Mouse (Mus musculus): ENCODE data around the gene Gm10945. TPM values are rescaled to one million over a fixed set of nuclear protein-coding genes. Genes with fewer than 3 reads are reported as not detected.

Gm10945 gene
- polyA plus RNA-seq, 1 experiment from 2014 or later = not detected

Other genes with a start within 250 kb of the Gm10945 start
- gene Oprm1, start 3.3 kb downstream of the Gm10945 start, polyA plus RNA-seq (2016; fragmentation: Nextera tagmentation; extraction: Ambion mirVana) = 0.42 and 0.61 TPM in 2 replicates